Mouse (Mus musculus): ENCODE data around the gene Rad50. TPM values are rescaled to one million over a fixed set of nuclear protein-coding genes. Genes with fewer than 3 reads are reported as not detected.

Gene Rad50
- polyA plus RNA-seq, 1 experiment from 2014 or later, result 15.6 TPM

GRCm38 (mm10) chr11:53604983-53605382, 102.1 kb downstream of the Rad50 start:
- Histone ChIP-seq H3K9ac (ENCODE audit: low read depth, low read length) (no peak overlapping the region), H3K27me3 (replicated peaks; ENCODE audit: control insufficient read depth, insufficient read depth, low read length) (no peaks in the 10 kb centered on the region), H3K27ac (ENCODE audit: low read depth, low read length) (no peak overlapping the region), H3K9me3 (ENCODE audit: control insufficient read depth) (no peaks in the 10 kb centered on the region), H3K4me2 (replicated peaks; ENCODE audit: low read depth) (no peak overlapping the region), H3K4me3 (ENCODE audit: low read depth, low read length) (no peak overlapping the region), H3K4me1 (replicated peaks; ENCODE audit: control insufficient read depth, insufficient read depth, low read length) (no peaks in the 10 kb centered on the region), H3K36me3 (ENCODE audit: control insufficient read depth, insufficient read depth) (peaks cover 14% of the 10 kb centered on the region; the same call in 1 of the 2 replicates)
- WGBS, result 89% methylated on average over 3 of the region's 3 CpGs
- no peak for ATAC-seq
- peak; percentile 19; the same call in 1 of the 2 replicates for TF ChIP-seq CTCF (IDR thresholded peaks at IDR 0.05; ENCODE audit: low read depth)

Other genes with a start within 250 kb of the Rad50 start
- gene Gm9837, start 236.8 kb downstream of the Rad50 start, polyA plus RNA-seq (2015; fragmentation: Nextera tagmentation; extraction: Ambion mirVana), result not detected in 2 replicates
- gene Gm9945, start 227.2 kb downstream of the Rad50 start, polyA plus RNA-seq (2015; fragmentation: Nextera tagmentation; extraction: Ambion mirVana), result not detected in 2 replicates
- gene Sowaha, start 227.0 kb downstream of the Rad50 start, polyA plus RNA-seq (2015; fragmentation: Nextera tagmentation; extraction: Ambion mirVana), result 1.1 and 1.5 TPM in 2 replicates
- 10.0 and 10.5 TPM in 2 replicates for gene Sept8, start 188.1 kb downstream of the Rad50 start, polyA plus RNA-seq (2015; fragmentation: Nextera tagmentation; extraction: Ambion mirVana)
- 17.0 and 18.4 TPM in 2 replicates for gene Kif3a, start 139.9 kb downstream of the Rad50 start, polyA plus RNA-seq (2015; fragmentation: Nextera tagmentation; extraction: Ambion mirVana)
- 0.29 and 0.39 TPM in 2 replicates for gene Il4, start 88.7 kb downstream of the Rad50 start, polyA plus RNA-seq (2015; fragmentation: Nextera tagmentation; extraction: Ambion mirVana)
- gene Il13, start 72.6 kb downstream of the Rad50 start, polyA plus RNA-seq (2015; fragmentation: Nextera tagmentation; extraction: Ambion mirVana), result not detected in 2 replicates
- not detected in 2 replicates for gene Il5, start 13.5 kb upstream of the Rad50 start, polyA plus RNA-seq (2015; fragmentation: Nextera tagmentation; extraction: Ambion mirVana)
- gene Irf1, start 62.7 kb upstream of the Rad50 start, polyA plus RNA-seq (2015; fragmentation: Nextera tagmentation; extraction: Ambion mirVana), result 64.3 and 76.1 TPM in 2 replicates
- 0.17 and 0.67 TPM in 2 replicates for gene Gm17334, start 65.9 kb upstream of the Rad50 start, polyA plus RNA-seq (2015; fragmentation: Nextera tagmentation; extraction: Ambion mirVana)
- gene Gm12216, start 151.9 kb upstream of the Rad50 start, polyA plus RNA-seq (2015; fragmentation: Nextera tagmentation; extraction: Ambion mirVana), result 6.5 and 8.0 TPM in 2 replicates
- gene Slc22a5, start 184.3 kb upstream of the Rad50 start, polyA plus RNA-seq (2015; fragmentation: Nextera tagmentation; extraction: Ambion mirVana), result 40.5 and 40.8 TPM in 2 replicates

Data from intestine, postnatal 0 days (tissue).